Mouse (Mus musculus): ENCODE measurements at regions not wholly inside any gene's neighbourhood (a gene's known extent, or its start where the extent isn't known, plus 50 kb on each side); places are given as distances from the start of the nearest gene placed in this dataset.
A peak's percentile ranks its signal among the peaks of the same experiment; 100 is the strongest.

DNA sequence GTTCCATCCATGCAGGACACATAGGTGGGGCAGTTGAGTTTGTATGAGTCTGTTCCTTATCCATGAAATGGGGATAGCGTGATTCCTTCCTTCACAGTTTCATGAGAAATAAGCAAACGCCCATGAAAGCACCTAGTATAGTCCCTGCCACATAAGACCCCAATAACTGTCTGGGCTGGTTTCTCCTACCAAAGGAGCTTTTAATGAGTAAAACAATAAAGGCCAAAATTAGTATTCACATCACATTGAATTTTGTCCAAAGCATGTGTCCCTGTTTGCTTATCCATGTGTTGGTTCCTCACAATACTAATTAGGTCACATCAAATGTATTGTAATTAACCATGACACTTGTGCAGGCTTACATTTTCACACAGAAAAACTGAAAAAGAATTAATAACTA lies 221.3 kb downstream of the Prdm13 start:
- Histone ChIP-seq H3K27ac (ENCODE audit: insufficient read depth, low read depth, low read length, poor library complexity, severe bottlenecking) (no peak overlapping the region), H3K9ac (ENCODE audit: insufficient read depth, low read depth, low read length, poor library complexity, severe bottlenecking) (no peak overlapping the region), H3K9me3 (ENCODE audit: control insufficient read depth, insufficient read depth, low read depth, low read length) (no peaks in the 10 kb centered on the region; the same call in 1 of the 2 replicates), H3K4me1 (ENCODE audit: control insufficient read depth in 2 of 2, insufficient read depth in 2 of 2, low read length in 2 of 2, poor library complexity in 1 of 2) (no peaks in the 10 kb centered on the region), H3K4me3 (ENCODE audit: insufficient read depth in 1 of 2, low read depth in 1 of 2, low read length in 2 of 2, poor library complexity in 1 of 2, severe bottlenecking in 1 of 2) (no peak overlapping the region), H3K36me3 (ENCODE audit: control insufficient read depth, insufficient read depth, low read length, poor library complexity, severe bottlenecking) (no peaks in the 10 kb centered on the region)
- in situ Hi-C loops (cut with MboI; ENCODE audit: low sequenced_read_pairs in 2 of 2, unreplicated experiment in 2 of 2), result no loop called here
- no peak for DNase-seq (ENCODE audit: low read depth, low spot score)
- TF ChIP-seq CHD2 (IDR thresholded peaks at IDR 0.05; ENCODE audit: low read depth, low read length) (no peak), MAFK (IDR thresholded peaks at IDR 0.05; ENCODE audit: insufficient read depth, low read depth, low read length) (no peak), HCFC1 (IDR thresholded peaks at IDR 0.05; ENCODE audit: borderline replicate concordance, insufficient read depth, low read length) (no peak), ZNF384 (IDR thresholded peaks at IDR 0.05; ENCODE audit: low read depth, low read length) (no peak), ZC3H11A (IDR thresholded peaks at IDR 0.05; ENCODE audit: borderline replicate concordance, low read depth, low read length) (no peak)

DNA sequence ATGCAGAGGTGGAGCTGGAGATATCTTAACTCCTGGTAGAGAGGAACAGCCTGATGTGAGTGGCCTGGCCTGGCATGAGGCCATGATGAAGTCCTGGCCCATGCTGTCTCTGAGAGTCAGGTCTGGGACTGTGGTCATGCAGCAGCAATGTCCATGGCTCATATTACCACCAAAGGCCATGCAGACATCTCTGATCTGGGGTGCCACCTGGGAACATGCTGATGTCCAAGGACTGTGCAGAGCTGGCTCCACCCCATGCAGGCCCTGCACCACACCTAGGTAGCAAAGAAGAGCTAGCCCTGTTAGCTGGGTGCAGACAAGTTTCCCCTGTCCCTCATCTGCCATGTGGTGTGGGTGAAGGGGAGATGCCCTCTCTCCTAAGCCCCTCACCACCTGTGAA lies 244.5 kb downstream of the Prdm13 start:
- no peak for DNase-seq (ENCODE audit: low read depth, low spot score)
- H3K36me3 ChIP-seq (ENCODE audit: control insufficient read depth, insufficient read depth, low read length, poor library complexity, severe bottlenecking), result no peaks in the 10 kb centered on the region
- no peak for TF ChIP-seq CHD2 (IDR thresholded peaks at IDR 0.05; ENCODE audit: low read depth, low read length)
- TF ChIP-seq MAFK (IDR thresholded peaks at IDR 0.05; ENCODE audit: insufficient read depth, low read depth, low read length), result no peak
- TF ChIP-seq ZNF384 (IDR thresholded peaks at IDR 0.05; ENCODE audit: low read depth, low read length), result no peak
- no peak for TF ChIP-seq ZC3H11A (IDR thresholded peaks at IDR 0.05; ENCODE audit: borderline replicate concordance, low read depth, low read length)
- no peak for TF ChIP-seq HCFC1 (IDR thresholded peaks at IDR 0.05; ENCODE audit: borderline replicate concordance, insufficient read depth, low read length)
- no peak overlapping the region for H3K27ac ChIP-seq (ENCODE audit: insufficient read depth, low read depth, low read length, poor library complexity, severe bottlenecking)
- in situ Hi-C loops (cut with MboI; ENCODE audit: low sequenced_read_pairs in 2 of 2, unreplicated experiment in 2 of 2), result no loop called here
- no peak overlapping the region for H3K4me3 ChIP-seq (ENCODE audit: insufficient read depth in 1 of 2, low read depth in 1 of 2, low read length in 2 of 2, poor library complexity in 1 of 2, severe bottlenecking in 1 of 2)
- H3K9me3 ChIP-seq (ENCODE audit: control insufficient read depth, insufficient read depth, low read depth, low read length), result no peaks in the 10 kb centered on the region
- H3K9ac ChIP-seq (ENCODE audit: insufficient read depth, low read depth, low read length, poor library complexity, severe bottlenecking), result no peak overlapping the region
- H3K4me1 ChIP-seq (ENCODE audit: control insufficient read depth in 2 of 2, insufficient read depth in 2 of 2, low read length in 2 of 2, poor library complexity in 1 of 2), result no peaks in the 10 kb centered on the region

DNA sequence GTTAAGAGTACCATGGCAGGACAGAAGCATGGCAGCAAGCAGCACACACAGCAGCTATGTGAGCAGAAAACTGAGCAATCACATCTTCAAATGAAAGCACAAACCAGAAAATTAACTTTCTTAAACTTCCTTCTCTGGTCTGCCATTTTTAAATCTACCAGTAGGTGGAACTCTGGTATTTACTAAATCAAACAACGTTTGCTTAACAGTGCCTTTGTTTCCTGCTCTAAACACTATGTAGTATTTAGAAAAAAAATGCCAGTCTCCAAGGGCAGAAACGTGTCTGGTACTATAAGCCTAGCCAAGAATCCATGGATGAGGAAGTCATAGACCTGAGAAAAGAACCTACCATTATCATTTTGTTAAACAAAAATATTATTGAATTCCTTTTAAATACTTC lies 249.1 kb downstream of the Prdm13 start:
- H3K4me1 ChIP-seq (ENCODE audit: control insufficient read depth in 2 of 2, insufficient read depth in 2 of 2, low read length in 2 of 2, poor library complexity in 1 of 2), result no peaks in the 10 kb centered on the region
- H3K36me3 ChIP-seq (ENCODE audit: control insufficient read depth, insufficient read depth, low read length, poor library complexity, severe bottlenecking), result no peaks in the 10 kb centered on the region
- no peak overlapping the region for H3K27ac ChIP-seq (ENCODE audit: insufficient read depth, low read depth, low read length, poor library complexity, severe bottlenecking)
- in situ Hi-C loops (cut with MboI; ENCODE audit: low sequenced_read_pairs in 2 of 2, unreplicated experiment in 2 of 2), result no loop called here
- H3K9ac ChIP-seq (ENCODE audit: insufficient read depth, low read depth, low read length, poor library complexity, severe bottlenecking), result no peak overlapping the region
- DNase-seq (ENCODE audit: low read depth, low spot score), result no peak
- no peak overlapping the region for H3K4me3 ChIP-seq (ENCODE audit: insufficient read depth in 1 of 2, low read depth in 1 of 2, low read length in 2 of 2, poor library complexity in 1 of 2, severe bottlenecking in 1 of 2)
- TF ChIP-seq CHD2 (IDR thresholded peaks at IDR 0.05; ENCODE audit: low read depth, low read length) (no peak), HCFC1 (IDR thresholded peaks at IDR 0.05; ENCODE audit: borderline replicate concordance, insufficient read depth, low read length) (no peak), MAFK (IDR thresholded peaks at IDR 0.05; ENCODE audit: insufficient read depth, low read depth, low read length) (no peak), ZNF384 (IDR thresholded peaks at IDR 0.05; ENCODE audit: low read depth, low read length) (no peak), ZC3H11A (IDR thresholded peaks at IDR 0.05; ENCODE audit: borderline replicate concordance, low read depth, low read length) (no peak)
- H3K9me3 ChIP-seq (ENCODE audit: control insufficient read depth, insufficient read depth, low read depth, low read length), result no peaks in the 10 kb centered on the region

DNA sequence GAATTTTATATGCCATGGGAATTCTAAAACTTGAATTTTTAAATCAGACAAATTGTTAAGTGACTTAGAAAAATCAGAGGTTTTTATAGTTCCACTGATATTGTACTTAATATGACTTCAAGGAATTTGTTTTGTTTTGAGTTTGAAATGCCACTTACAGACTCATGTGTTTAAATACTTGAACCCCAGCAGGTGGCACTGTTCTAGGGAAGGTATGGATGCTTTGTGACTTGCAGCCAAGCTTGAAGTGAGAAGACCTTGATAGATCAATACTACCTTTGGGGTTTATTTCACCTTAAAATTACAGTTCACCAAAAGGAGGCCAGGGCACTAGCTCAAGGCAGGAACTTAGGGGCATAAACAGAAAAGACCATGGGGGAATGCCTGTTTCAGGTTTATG lies 277.9 kb downstream of the Prdm13 start:
- no peak overlapping the region for H3K27ac ChIP-seq (ENCODE audit: insufficient read depth, low read depth, low read length, poor library complexity, severe bottlenecking)
- no peaks in the 10 kb centered on the region for H3K36me3 ChIP-seq (ENCODE audit: control insufficient read depth, insufficient read depth, low read length, poor library complexity, severe bottlenecking)
- H3K9ac ChIP-seq (ENCODE audit: insufficient read depth, low read depth, low read length, poor library complexity, severe bottlenecking), result no peak overlapping the region
- peak; percentile 34 for DNase-seq (ENCODE audit: low read depth, low spot score)
- H3K9me3 ChIP-seq (ENCODE audit: control insufficient read depth, insufficient read depth, low read depth, low read length), result no peaks in the 10 kb centered on the region
- TF ChIP-seq ZNF384 (IDR thresholded peaks at IDR 0.05; ENCODE audit: low read depth, low read length), result 0 out of 2 replicates have a peak, but pooled peaks have one; percentile 21
- no peak for TF ChIP-seq HCFC1 (IDR thresholded peaks at IDR 0.05; ENCODE audit: borderline replicate concordance, insufficient read depth, low read length)
- no peak for TF ChIP-seq MAFK (IDR thresholded peaks at IDR 0.05; ENCODE audit: insufficient read depth, low read depth, low read length)
- in situ Hi-C loops (cut with MboI; ENCODE audit: low sequenced_read_pairs in 2 of 2, unreplicated experiment in 2 of 2), result no loop called here
- H3K4me3 ChIP-seq (ENCODE audit: insufficient read depth in 1 of 2, low read depth in 1 of 2, low read length in 2 of 2, poor library complexity in 1 of 2, severe bottlenecking in 1 of 2), result no peak overlapping the region
- H3K4me1 ChIP-seq (ENCODE audit: control insufficient read depth in 2 of 2, insufficient read depth in 2 of 2, low read length in 2 of 2, poor library complexity in 1 of 2), result no peaks in the 10 kb centered on the region

DNA sequence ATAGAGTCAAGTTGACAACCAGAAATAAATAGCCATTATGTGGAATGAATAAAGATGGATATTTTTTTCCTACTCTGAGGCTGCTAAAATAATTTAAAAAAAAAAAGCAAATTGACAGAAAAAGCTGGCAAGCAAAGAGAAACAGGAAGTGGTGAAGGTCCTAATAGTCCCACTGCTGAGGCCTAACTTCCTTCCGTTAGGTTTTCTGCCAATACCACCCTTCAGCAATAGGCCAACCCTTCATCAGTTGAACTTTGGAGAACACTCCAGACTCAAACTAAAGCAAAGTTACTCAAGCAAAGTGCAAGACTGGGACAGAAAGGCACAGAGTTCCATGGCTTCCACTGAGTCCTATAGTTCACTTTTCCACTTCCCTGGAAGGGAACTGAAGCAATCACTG lies 316.4 kb downstream of the Prdm13 start:
- Histone ChIP-seq H3K4me3 (ENCODE audit: insufficient read depth in 1 of 2, low read depth in 1 of 2, low read length in 2 of 2, poor library complexity in 1 of 2, severe bottlenecking in 1 of 2) (no peak overlapping the region), H3K4me1 (ENCODE audit: control insufficient read depth in 2 of 2, insufficient read depth in 2 of 2, low read length in 2 of 2, poor library complexity in 1 of 2) (no peaks in the 10 kb centered on the region), H3K27ac (ENCODE audit: insufficient read depth, low read depth, low read length, poor library complexity, severe bottlenecking) (no peak overlapping the region), H3K9me3 (ENCODE audit: control insufficient read depth, insufficient read depth, low read depth, low read length) (no peaks in the 10 kb centered on the region), H3K36me3 (ENCODE audit: control insufficient read depth, insufficient read depth, low read length, poor library complexity, severe bottlenecking) (no peaks in the 10 kb centered on the region), H3K9ac (ENCODE audit: insufficient read depth, low read depth, low read length, poor library complexity, severe bottlenecking) (no peak overlapping the region)
- TF ChIP-seq HCFC1 (IDR thresholded peaks at IDR 0.05; ENCODE audit: borderline replicate concordance, insufficient read depth, low read length) (no peak), CHD2 (IDR thresholded peaks at IDR 0.05; ENCODE audit: low read depth, low read length) (no peak)
- DNase-seq (ENCODE audit: low read depth, low spot score), result no peak
- in situ Hi-C loops (cut with MboI; ENCODE audit: low sequenced_read_pairs in 2 of 2, unreplicated experiment in 2 of 2), result loop anchor here (25.0 kb wide), 1 partner anchor 1257 kb away; no protein-coding TSS in a partner anchor
